Mouse (Mus musculus) CH12.LX (cell line): ENCODE measurements at regions not wholly inside any gene's neighbourhood (a gene's known extent, or its start where the extent isn't known, plus 50 kb on each side); places are given as distances from the start of the nearest gene placed in this dataset.

Experiments used
- DNase-seq: peaks from one replicate; pipeline ENCODE4 v3.0.0-alpha.2; 2013; ENCODE audit errors: extremely low read depth
- H3K27ac ChIP-seq: 2 replicates; pipeline ENCODE4 v1.5.1; 2012; ENCODE audit warnings: low read depth, mild to moderate bottlenecking, control low read depth, moderate library complexity; ENCODE audit not compliant: insufficient read depth
- H3K27me3 ChIP-seq: replicated peaks from 2 replicates; pipeline ENCODE3; 2012; ENCODE audit warnings: inconsistent platforms
- H3K36me3 ChIP-seq, 2 experiments: replicated peaks in 1 of 2; 2 replicates each; pipeline versions ENCODE3 to v1.6.1; 2012; ENCODE audit warnings: inconsistent platforms in 1 of 2, low read length in 1 of 2, mild to moderate bottlenecking in 1 of 2, mixed read lengths in 1 of 2, moderate library complexity in 1 of 2; ENCODE audit not compliant: control insufficient read depth in 1 of 2, insufficient read depth in 1 of 2
- H3K4me1 ChIP-seq, 2 experiments: 2 replicates each; pipeline ENCODE4 v1.6.1; 2012; ENCODE audit warnings: inconsistent platforms in 1 of 2, moderate library complexity in 1 of 2; ENCODE audit not compliant: insufficient read depth in 2 of 2, control insufficient read depth in 1 of 2
- H3K4me2 ChIP-seq: 2 replicates; pipeline ENCODE4 v1.6.1; 2012; ENCODE audit warnings: low read depth, mild to moderate bottlenecking, control low read depth; ENCODE audit not compliant: poor library complexity, insufficient read depth, severe bottlenecking
- H3K4me3 ChIP-seq, 3 experiments: fragments of 150-350 bp in 1 of 3; sonication (generic) in 1 of 3; replicated peaks in 1 of 3; 2 replicates each; pipeline versions ENCODE3 to v1.5.1; 2011 to 2012; ENCODE audit warnings: low read depth in 2 of 3, low read length in 2 of 3, mild to moderate bottlenecking in 2 of 3, moderate library complexity in 2 of 3, control low read depth in 1 of 3, improper control_type of control experiment in 1 of 3, inconsistent platforms in 1 of 3, mixed read lengths in 1 of 3; ENCODE audit not compliant: poor library complexity in 1 of 3
- H3K79me2 ChIP-seq: replicated peaks from 2 replicates; pipeline ENCODE4 v1.6.1; 2012; ENCODE audit warnings: mild to moderate bottlenecking, moderate library complexity; ENCODE audit not compliant: control insufficient read depth, poor library complexity, insufficient read depth, severe bottlenecking; ENCODE audit errors: extremely low read depth
- H3K9ac ChIP-seq: 2 replicates; pipeline ENCODE4 v1.6.1; 2012; ENCODE audit warnings: low read depth, mild to moderate bottlenecking, control low read depth, moderate library complexity; ENCODE audit not compliant: insufficient read depth
- H3K9me3 ChIP-seq: replicated peaks from 2 replicates; pipeline ENCODE3; 2012; ENCODE audit warnings: low read length, inconsistent platforms, mixed read lengths
- CHD2 ChIP-seq: IDR thresholded peaks from 2 replicates; pipeline ENCODE4 v1.6.1; 2011; ENCODE audit warnings: low read length, improper control_type of control experiment
- CTCF ChIP-seq, 2 experiments: IDR thresholded peaks in 1 of 2; conservative IDR thresholded peaks in 1 of 2; 2 replicates each; pipeline ENCODE4 v1.5.1; 2011 to 2012; ENCODE audit warnings: low read depth in 2 of 2, low read length in 2 of 2, improper control_type of control experiment in 1 of 2, inconsistent platforms in 1 of 2, mild to moderate bottlenecking in 1 of 2, moderate library complexity in 1 of 2
- E2F4 ChIP-seq: IDR thresholded peaks from 2 replicates; pipeline ENCODE4 v1.6.1; 2011; ENCODE audit warnings: low read depth, low read length, improper control_type of control experiment; ENCODE audit not compliant: insufficient replicate concordance
- ELF1 ChIP-seq: IDR thresholded peaks from 2 replicates; pipeline ENCODE4 v1.6.1; 2014; ENCODE audit warnings: low read depth, mild to moderate bottlenecking, inconsistent platforms, low read length, improper control_type of control experiment
- ETS1 ChIP-seq: conservative IDR thresholded peaks from 2 replicates; pipeline ENCODE4 v1.6.1; 2012; ENCODE audit warnings: low read depth, mild to moderate bottlenecking, inconsistent platforms, low read length, improper control_type of control experiment, moderate library complexity
- GABPA ChIP-seq: IDR thresholded peaks from 2 replicates; pipeline ENCODE4 v1.6.1; 2012; ENCODE audit warnings: low read depth, low read length, improper control_type of control experiment, inconsistent platforms; ENCODE audit not compliant: insufficient replicate concordance
- IRF4 ChIP-seq: IDR thresholded peaks from 2 replicates; pipeline ENCODE4 v1.6.1; 2014; ENCODE audit warnings: low read depth, mild to moderate bottlenecking, inconsistent platforms, low read length, improper control_type of control experiment
- JUN ChIP-seq: IDR thresholded peaks from 2 replicates; pipeline ENCODE4 v1.6.1; 2011; ENCODE audit warnings: low read depth, mild to moderate bottlenecking, low read length, improper control_type of control experiment, moderate library complexity; ENCODE audit not compliant: insufficient read depth
- JUND ChIP-seq: conservative IDR thresholded peaks from 2 replicates; pipeline ENCODE4 v1.6.1; 2011; ENCODE audit warnings: low read depth, low read length, improper control_type of control experiment
- MEF2A ChIP-seq: IDR thresholded peaks from 2 replicates; pipeline ENCODE4 v1.6.1; 2014; ENCODE audit warnings: low read depth, mild to moderate bottlenecking, inconsistent platforms, low read length, improper control_type of control experiment, borderline replicate concordance
- MXI1 ChIP-seq: IDR thresholded peaks from 2 replicates; pipeline ENCODE4 v1.6.1; 2011; ENCODE audit warnings: mild to moderate bottlenecking, low read depth, low read length, improper control_type of control experiment
- NELFE ChIP-seq: IDR thresholded peaks from 2 replicates; pipeline ENCODE4 v1.6.1; 2011; ENCODE audit warnings: low read depth, low read length, improper control_type of control experiment
- POLR2A ChIP-seq: IDR thresholded peaks from 2 replicates; pipeline ENCODE4 v1.6.1; 2011; ENCODE audit warnings: low read depth, mild to moderate bottlenecking, improper control_type of control experiment, low read length
- POLR2AphosphoS2 ChIP-seq: IDR thresholded peaks from 2 replicates; pipeline ENCODE4 v1.6.1; 2011; ENCODE audit warnings: low read depth, low read length, improper control_type of control experiment
- RAD21 ChIP-seq: IDR thresholded peaks from 2 replicates; pipeline ENCODE4 v1.6.1; 2011; ENCODE audit warnings: low read depth, mild to moderate bottlenecking, low read length, improper control_type of control experiment, moderate library complexity
- RCOR1 ChIP-seq: conservative IDR thresholded peaks from 2 replicates; pipeline ENCODE4 v1.6.1; 2012; ENCODE audit warnings: low read depth, mild to moderate bottlenecking, inconsistent platforms, low read length, improper control_type of control experiment
- SIN3A ChIP-seq: IDR thresholded peaks from 2 replicates; pipeline ENCODE4 v1.6.1; 2012; ENCODE audit warnings: low read length, improper control_type of control experiment, inconsistent platforms
- SMC3 ChIP-seq: IDR thresholded peaks from 2 replicates; pipeline ENCODE4 v1.6.1; 2011; ENCODE audit warnings: low read depth, low read length, improper control_type of control experiment
- TBP ChIP-seq: conservative IDR thresholded peaks from 2 replicates; pipeline ENCODE4 v1.6.1; 2011; ENCODE audit warnings: low read depth, low read length, improper control_type of control experiment
- TCF12 ChIP-seq: IDR thresholded peaks from 2 replicates; pipeline ENCODE4 v1.6.1; 2014; ENCODE audit warnings: low read depth, mild to moderate bottlenecking, inconsistent platforms, low read length, improper control_type of control experiment
- ZC3H11A ChIP-seq: IDR thresholded peaks from 2 replicates; pipeline ENCODE4 v1.6.1; 2012; ENCODE audit warnings: low read depth, mild to moderate bottlenecking, inconsistent platforms, low read length, improper control_type of control experiment
- ZMIZ1 ChIP-seq: IDR thresholded peaks from 2 replicates; pipeline ENCODE4 v1.6.1; 2012; ENCODE audit warnings: low read depth, mild to moderate bottlenecking, inconsistent platforms, low read length, improper control_type of control experiment
- dilution Hi-C: fragments of 300-500 bp; cut with MboI; formaldehyde crosslinking; loops from 2 replicates; pipeline ENCODE4 v1.14.3; 2020; ENCODE audit warnings: low sequenced_read_pairs; ENCODE audit not compliant: extremely low pct_unique_long_range_greater_than_20kb, extremely low pct_ligation_motif_present
- in situ Hi-C: fragments of 300-500 bp; cut with MboI; formaldehyde crosslinking; loops from 3 replicates; pipeline ENCODE4 v1.14.3; 2019; ENCODE audit warnings: low sequenced_read_pairs, low pct_ligation_motif_present, low pct_unique_long_range_greater_than_20kb, mixed read lengths

- no peaks in the 10 kb centered on the region for H3K9me3 ChIP-seq
- DNase-seq: no peak
- dilution Hi-C loops (no loop called here), in situ Hi-C loops (no loop called here)
- no peak overlapping the region for H3K27ac ChIP-seq
- no peaks in the 10 kb centered on the region for H3K79me2 ChIP-seq
- H3K4me2 ChIP-seq: no peak overlapping the region
- H3K9ac ChIP-seq: no peak overlapping the region
- H3K36me3 ChIP-seq: no peaks in the 10 kb centered on the region
- no peaks in the 10 kb centered on the region for H3K4me1 ChIP-seq
- TF ChIP-seq JUN (no peak), GABPA (no peak), NELFE (no peak), CTCF (conservative IDR thresholded peaks at IDR 0.05 in 1 of 2, IDR thresholded peaks at IDR 0.05 in 1 of 2; ENCODE audit: low read depth in 2 of 2, low read length in 2 of 2) (no peak), E2F4 (no peak), ZC3H11A (no peak), SIN3A (no peak), ETS1 (no peak), POLR2A (no peak), ZMIZ1 (no peak), JUND (no peak), SMC3 (no peak), CHD2 (no peak)
- H3K27me3 ChIP-seq: no peaks in the 10 kb centered on the region
- no peak overlapping the region for H3K4me3 ChIP-seq
These were observed 164.1 kb downstream of the Tmx1 start for GRCm38 (mm10) chr12:70617024-70617423.

DNA sequence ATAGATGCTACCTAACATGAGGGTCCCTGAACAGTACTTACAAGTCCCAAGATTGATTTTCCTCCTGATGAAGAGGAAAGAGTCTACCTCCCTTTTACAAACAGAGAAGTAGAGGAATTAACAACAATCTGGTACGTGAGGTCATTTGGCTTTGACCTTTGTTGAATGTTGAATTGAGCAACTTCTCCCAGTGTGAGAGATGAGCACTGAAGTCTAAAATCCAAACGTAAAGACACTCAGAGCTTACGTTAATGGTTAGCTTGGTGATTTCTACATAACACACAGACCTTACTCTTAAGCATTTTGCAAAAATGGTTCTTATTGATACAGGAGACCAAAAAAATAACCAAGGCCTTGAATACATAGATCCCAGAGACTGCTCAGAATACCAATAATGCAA is 165.1 kb downstream of the Tmx1 start:
- no peaks in the 10 kb centered on the region for H3K36me3 ChIP-seq
- H3K79me2 ChIP-seq: no peaks in the 10 kb centered on the region
- no peaks in the 10 kb centered on the region for H3K4me1 ChIP-seq
- TF ChIP-seq POLR2A (no peak), TBP (no peak), MEF2A (no peak), POLR2AphosphoS2 (no peak), ETS1 (no peak), NELFE (no peak), RCOR1 (no peak), ELF1 (no peak), TCF12 (no peak), RAD21 (no peak), IRF4 (no peak), SIN3A (no peak), MXI1 (no peak)
- H3K4me3 ChIP-seq: no peak overlapping the region
- in situ Hi-C loops (no loop called here), dilution Hi-C loops (no loop called here)
- DNase-seq: no peak
- no peaks in the 10 kb centered on the region for H3K9me3 ChIP-seq
- H3K27ac ChIP-seq: no peak overlapping the region
- no peak overlapping the region for H3K4me2 ChIP-seq
- H3K27me3 ChIP-seq: no peaks in the 10 kb centered on the region
- H3K9ac ChIP-seq: no peak overlapping the region
